Mouse (Mus musculus) heart, postnatal 0 days (tissue): Measurements from ENCODE around the gene Ccr7.

Experiments used
- CTCF ChIP-seq: IDR thresholded peaks from 2 replicates; pipeline ENCODE4 v1.5.1; 2016; ENCODE audit warnings: antibody characterized with exemption, control low read depth, low read depth
- EP300 ChIP-seq: IDR thresholded peaks from 2 replicates; pipeline ENCODE4 v1.6.1; 2016; ENCODE audit warnings: antibody characterized with exemption, low read depth

GRCm38 (mm10) chr11:99096996-99097774, 57.7 kb downstream of the Ccr7 start:
- TF ChIP-seq EP300 (no peak), CTCF (no peak)
